Comparison of ENCODE assay signal across 1 mouse cellular context in the genomic region with DNA sequence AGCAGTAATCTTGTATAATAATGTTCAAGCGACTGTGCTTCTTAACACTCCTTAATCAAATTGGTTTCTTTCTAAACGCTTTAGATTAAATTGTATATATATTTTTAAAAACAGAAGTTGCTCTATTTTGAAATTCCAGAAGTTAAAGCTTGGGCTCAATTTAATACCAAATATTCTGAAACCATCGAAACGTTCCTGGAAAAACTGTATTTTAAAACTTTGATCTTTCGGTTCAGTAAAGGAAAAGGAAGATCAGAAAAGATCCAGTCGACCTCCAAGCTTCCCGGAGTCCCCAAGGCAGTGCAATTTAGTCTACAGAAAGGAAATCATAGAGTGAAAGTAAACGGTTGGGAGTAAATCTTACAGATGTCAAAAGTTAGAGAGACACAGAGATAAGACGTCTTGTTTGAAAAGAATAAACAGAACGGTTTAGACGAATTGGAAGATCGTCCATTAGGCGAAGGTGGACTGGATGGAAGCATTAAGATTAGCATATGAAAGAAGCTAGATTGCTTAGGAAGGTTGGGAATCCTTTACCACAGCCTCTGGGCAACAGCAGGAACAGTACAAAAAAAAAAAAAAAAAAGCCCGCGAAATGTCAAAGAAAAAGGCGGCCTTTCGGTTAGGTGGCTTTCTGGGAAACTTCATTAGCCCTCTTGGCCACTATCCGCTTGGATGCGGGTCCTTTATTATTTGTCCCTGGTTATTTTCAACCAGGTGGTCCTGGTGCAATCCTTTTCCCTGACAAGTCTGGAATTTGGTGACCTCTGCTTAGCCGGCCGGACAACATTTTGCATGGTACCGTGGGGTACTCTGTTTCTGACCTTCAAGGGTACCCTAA.
TF ChIP-seq lines count a peak whose summit lies in the region.

No protein-coding gene starts in this region.

TF ChIP-seq in ES-E14, 5 proteins besides CTCF, POLR2A, EP300 and RAD21 (continued from another document):
- peak; percentile 99 for TF ChIP-seq ZNF384 (IDR thresholded peaks at IDR 0.05; ENCODE audit: low read depth, low read length)
- TF ChIP-seq MAFK (IDR thresholded peaks at IDR 0.05; ENCODE audit: insufficient read depth, low read depth, low read length) = no peak
- no peak for TF ChIP-seq HCFC1 (IDR thresholded peaks at IDR 0.05; ENCODE audit: borderline replicate concordance, insufficient read depth, low read length)
TF ChIP-seq in ES-E14: peak in this region for 1.
